Mouse (Mus musculus): ENCODE data around the gene Ctsd. TPM values are rescaled to one million over a fixed set of nuclear protein-coding genes. Genes with fewer than 3 reads are reported as not detected.
"Not testable (repeated sequence)": the region's sequence is repeated elsewhere in the genome, so short reads cannot be mapped to it uniquely, and the experiment has no call there.

Gene Ctsd
- polyA plus RNA-seq, 1 experiment from 2014 or later: 295 TPM

DNA sequence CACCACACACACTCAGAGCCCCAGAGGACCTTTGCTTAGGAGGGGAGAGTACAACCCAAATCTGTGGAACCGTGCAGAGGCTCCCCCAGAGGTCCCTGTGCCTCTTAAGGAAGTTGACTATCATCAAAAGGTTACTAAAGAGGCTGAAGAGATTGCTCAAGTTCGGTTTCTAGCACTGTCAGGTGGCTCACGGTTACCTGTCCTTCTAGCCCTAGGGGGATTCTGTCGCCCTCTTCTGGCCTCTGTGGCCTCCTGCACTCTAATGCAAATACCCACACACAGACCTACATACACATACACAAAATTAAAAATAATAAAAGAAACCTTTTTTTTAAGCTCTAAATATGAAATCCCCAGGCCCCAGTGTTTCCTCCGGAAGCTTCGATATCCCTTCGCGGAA is 30.8 kb upstream of the Ctsd start:
- Histone ChIP-seq H3K9me3 (replicated peaks) (no peaks in the 10 kb centered on the region; the same call in 1 of the 2 replicates), H3K4me2 (no peak overlapping the region), H3K4me1 (peaks cover 46% of the 10 kb centered on the region), H3K36me3 (no peaks in the 10 kb centered on the region), H3K9ac (no peak overlapping the region), H3K4me3 (no peak overlapping the region), H3K27me3 (replicated peaks) (0 out of 2 replicates have a peak, but pooled peaks cover 5% of the 10 kb centered on the region), H3K27ac (peak overlapping the region; percentile 88)
- 93% methylated on average over 8 of the region's 8 CpGs for WGBS (ENCODE audit: insufficient replicate concordance)
- no peak for ATAC-seq

DNA sequence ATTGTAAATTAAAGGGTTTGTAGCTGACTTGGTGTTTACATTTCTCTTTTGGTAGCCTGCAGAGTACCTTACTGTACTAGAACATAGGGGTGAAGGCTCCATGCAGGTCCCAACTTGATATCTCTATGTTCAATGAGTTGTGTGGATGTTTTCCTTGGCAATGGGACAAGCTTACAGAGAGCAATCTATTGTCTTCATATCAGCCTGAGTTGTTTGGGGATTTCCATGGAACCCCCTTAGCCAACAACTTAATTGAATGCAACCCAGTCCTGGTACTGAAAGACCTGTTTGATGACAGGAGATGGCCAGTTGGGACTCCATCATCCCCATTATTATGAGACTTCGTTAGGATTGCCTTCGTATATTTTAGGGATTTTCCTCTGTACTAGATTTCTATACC is 30.2 kb upstream of the Ctsd start:
- 91% methylated on average over 2 of the region's 2 CpGs for WGBS (ENCODE audit: insufficient replicate concordance)
- Histone ChIP-seq H3K9me3 (replicated peaks) (no peaks in the 10 kb centered on the region; the same call in 1 of the 2 replicates), H3K4me2 (no peak overlapping the region), H3K27me3 (replicated peaks) (0 out of 2 replicates have a peak, but pooled peaks cover 5% of the 10 kb centered on the region), H3K36me3 (no peaks in the 10 kb centered on the region), H3K27ac (peak overlapping the region; percentile 20; the same call in 1 of the 2 replicates), H3K9ac (no peak overlapping the region), H3K4me3 (no peak overlapping the region), H3K4me1 (peaks cover 52% of the 10 kb centered on the region)
- ATAC-seq: no peak

GRCm38 (mm10) chr7:142416225-142416624 is 28.4 kb upstream of the Ctsd start:
- H3K27me3 ChIP-seq (replicated peaks): 0 out of 2 replicates have a peak, but pooled peaks cover 5% of the 10 kb centered on the region
- no peak overlapping the region for H3K4me2 ChIP-seq
- H3K27ac ChIP-seq: no peak overlapping the region
- no peak for ATAC-seq
- no peak overlapping the region for H3K9ac ChIP-seq
- WGBS (ENCODE audit: insufficient replicate concordance): 68% methylated on average over 3 of the region's 3 CpGs
- H3K4me1 ChIP-seq: peaks cover 41% of the 10 kb centered on the region
- no peak overlapping the region for H3K4me3 ChIP-seq
- no peaks in the 10 kb centered on the region; the same call in 1 of the 2 replicates for H3K9me3 ChIP-seq (replicated peaks)
- no peaks in the 10 kb centered on the region for H3K36me3 ChIP-seq

- H3K27ac ChIP-seq: no peak overlapping the region
- H3K36me3 ChIP-seq: no peaks in the 10 kb centered on the region
- H3K27me3 ChIP-seq (replicated peaks): 0 out of 2 replicates have a peak, but pooled peaks cover 5% of the 10 kb centered on the region
- no peak overlapping the region for H3K4me3 ChIP-seq
- no peak overlapping the region for H3K9ac ChIP-seq
- ATAC-seq: no peak
- peaks cover 33% of the 10 kb centered on the region for H3K4me1 ChIP-seq
- H3K4me2 ChIP-seq: no peak overlapping the region
- H3K9me3 ChIP-seq (replicated peaks): no peaks in the 10 kb centered on the region; the same call in 1 of the 2 replicates
- WGBS (ENCODE audit: insufficient replicate concordance): 50% methylated on average over 4 of the region's 4 CpGs
Observed at GRCm38 (mm10) chr7:142415314-142415713, 27.5 kb upstream of the Ctsd start.

GRCm38 (mm10) chr7:142413285-142413684 is 25.4 kb upstream of the Ctsd start:
- Histone ChIP-seq H3K27me3 (replicated peaks) (0 out of 2 replicates have a peak, but pooled peaks cover 5% of the 10 kb centered on the region), H3K4me3 (no peak overlapping the region), H3K27ac (no peak overlapping the region), H3K9me3 (replicated peaks) (no peaks in the 10 kb centered on the region), H3K36me3 (no peaks in the 10 kb centered on the region), H3K4me1 (peaks cover 24% of the 10 kb centered on the region), H3K4me2 (no peak overlapping the region), H3K9ac (no peak overlapping the region)
- ATAC-seq: peak; percentile 83
- 32% methylated on average over 6 of the region's 6 CpGs for WGBS (ENCODE audit: insufficient replicate concordance)

DNA sequence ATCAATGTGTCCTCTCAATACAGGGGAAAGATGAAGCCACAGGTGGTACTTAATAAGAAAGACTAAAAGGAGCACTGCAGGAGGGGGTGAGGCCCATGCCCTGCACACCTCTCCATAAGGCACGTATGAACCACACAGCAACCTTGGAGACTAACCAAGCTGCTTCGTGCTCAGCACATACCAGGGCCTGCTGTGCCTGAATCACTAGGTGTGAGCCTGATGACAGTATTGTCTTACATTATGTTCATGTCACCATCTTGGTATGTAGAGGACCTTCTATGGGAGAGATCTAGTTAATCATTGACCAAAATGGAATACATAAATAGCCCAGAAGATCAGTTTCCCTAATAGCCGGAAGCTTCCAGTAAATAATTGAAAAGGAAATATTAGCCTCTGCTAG is 21.8 kb upstream of the Ctsd start:
- no peak for ATAC-seq
- 73% methylated on average over 3 of the region's 3 CpGs for WGBS (ENCODE audit: insufficient replicate concordance)

DNA sequence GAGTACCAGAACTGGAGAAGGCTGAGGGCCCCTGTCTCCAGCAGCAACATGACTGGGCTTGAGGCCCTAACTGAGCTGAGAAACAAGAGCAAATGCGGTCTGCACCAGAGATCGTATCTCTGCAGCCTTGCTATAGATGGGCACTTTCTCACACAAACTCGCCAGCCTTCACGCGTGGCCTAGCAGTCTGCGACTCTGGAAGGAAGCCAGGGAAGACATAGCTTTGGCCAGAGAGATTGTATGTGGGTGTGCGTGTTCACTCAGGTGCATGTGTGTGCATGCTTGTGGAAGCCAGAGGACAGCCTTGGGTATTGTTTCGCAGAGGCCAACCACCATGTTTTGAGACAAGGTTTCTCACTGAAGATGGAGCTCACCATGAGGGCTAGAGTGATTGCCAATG is 20.8 kb upstream of the Ctsd start:
- no peak for ATAC-seq
- Histone ChIP-seq H3K4me1 (peaks cover 23% of the 10 kb centered on the region), H3K36me3 (no peaks in the 10 kb centered on the region), H3K9me3 (replicated peaks) (no peaks in the 10 kb centered on the region), H3K4me3 (no peak overlapping the region), H3K4me2 (no peak overlapping the region), H3K27me3 (replicated peaks) (no peaks in the 10 kb centered on the region), H3K9ac (no peak overlapping the region), H3K27ac (no peak overlapping the region)
- WGBS (ENCODE audit: insufficient replicate concordance): 82% methylated on average over 8 of the region's 8 CpGs

More for the DNA sequence above, 21.8 kb upstream of the Ctsd start:
- no peaks in the 10 kb centered on the region for H3K36me3 ChIP-seq
- no peak overlapping the region for H3K4me3 ChIP-seq
- no peak overlapping the region for H3K4me2 ChIP-seq
- H3K4me1 ChIP-seq: peaks cover 24% of the 10 kb centered on the region
- H3K9me3 ChIP-seq (replicated peaks): no peaks in the 10 kb centered on the region
- no peak overlapping the region for H3K9ac ChIP-seq
- no peak overlapping the region for H3K27ac ChIP-seq
- no peaks in the 10 kb centered on the region for H3K27me3 ChIP-seq (replicated peaks)

DNA sequence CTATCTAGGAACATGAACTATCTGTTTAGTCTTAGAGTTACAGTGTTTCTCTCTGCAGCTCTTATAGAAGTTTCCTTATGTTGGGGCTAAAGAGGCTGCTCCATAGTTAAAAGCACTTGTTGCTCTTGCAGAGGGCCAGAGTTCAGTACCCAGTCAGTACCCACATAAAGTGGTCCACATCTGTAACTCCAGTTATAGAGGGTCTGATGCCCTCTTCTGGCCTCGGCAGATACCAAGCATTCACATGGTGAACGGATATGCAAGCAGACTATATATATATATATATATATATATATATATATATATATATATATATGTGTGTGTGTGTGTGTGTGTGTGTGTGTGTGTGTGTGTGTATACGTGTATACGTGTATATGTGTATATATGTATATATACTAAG is 20.1 kb upstream of the Ctsd start:
- 41% methylated on average over 4 of the region's 4 CpGs for WGBS (ENCODE audit: insufficient replicate concordance)
- H3K4me3 ChIP-seq: no peak overlapping the region
- no peak overlapping the region for H3K27ac ChIP-seq
- H3K27me3 ChIP-seq (replicated peaks): no peaks in the 10 kb centered on the region
- H3K9ac ChIP-seq: no peak overlapping the region
- no peak overlapping the region for H3K4me2 ChIP-seq
- H3K4me1 ChIP-seq: peaks cover 18% of the 10 kb centered on the region
- no peaks in the 10 kb centered on the region for H3K36me3 ChIP-seq
- no peak for ATAC-seq
- H3K9me3 ChIP-seq (replicated peaks): no peaks in the 10 kb centered on the region

GRCm38 (mm10) chr7:142405134-142405533 is 17.3 kb upstream of the Ctsd start:
- H3K4me3 ChIP-seq; H3K9ac ChIP-seq; H3K27ac ChIP-seq; H3K36me3 ChIP-seq; H3K27me3 ChIP-seq (replicated peaks); H3K4me2 ChIP-seq; ATAC-seq; H3K9me3 ChIP-seq (replicated peaks): not testable (repeated sequence)
- 87% methylated on average over 5 of the region's 5 CpGs for whole genome bisulfite sequencing (ENCODE audit: insufficient replicate concordance)
- H3K4me1 ChIP-seq: peaks cover 15% of the 10 kb centered on the region

GRCm38 (mm10) chr7:142403591-142403990 is 15.8 kb upstream of the Ctsd start:
- Histone ChIP-seq H3K4me3 (no peak overlapping the region), H3K4me1 (peaks cover 23% of the 10 kb centered on the region), H3K27ac (no peak overlapping the region), H3K9me3 (replicated peaks) (no peaks in the 10 kb centered on the region), H3K36me3 (no peaks in the 10 kb centered on the region), H3K27me3 (replicated peaks) (no peaks in the 10 kb centered on the region), H3K4me2 (no peak overlapping the region), H3K9ac (no peak overlapping the region)
- WGBS (ENCODE audit: insufficient replicate concordance): 40% methylated on average over 4 of the region's 4 CpGs
- no peak for ATAC-seq

GRCm38 (mm10) chr7:142400750-142401142 is 12.9 kb upstream of the Ctsd start:
- H3K9me3 ChIP-seq (replicated peaks): no peaks in the 10 kb centered on the region
- no peak overlapping the region for H3K4me2 ChIP-seq
- no peak overlapping the region for H3K9ac ChIP-seq
- H3K27ac ChIP-seq: no peak overlapping the region
- no peaks in the 10 kb centered on the region for H3K27me3 ChIP-seq (replicated peaks)
- ATAC-seq: no peak
- no peaks in the 10 kb centered on the region for H3K36me3 ChIP-seq
- peaks cover 49% of the 10 kb centered on the region for H3K4me1 ChIP-seq
- WGBS (ENCODE audit: insufficient replicate concordance): 72% methylated on average over 7 of the region's 7 CpGs
- H3K4me3 ChIP-seq: no peak overlapping the region

DNA sequence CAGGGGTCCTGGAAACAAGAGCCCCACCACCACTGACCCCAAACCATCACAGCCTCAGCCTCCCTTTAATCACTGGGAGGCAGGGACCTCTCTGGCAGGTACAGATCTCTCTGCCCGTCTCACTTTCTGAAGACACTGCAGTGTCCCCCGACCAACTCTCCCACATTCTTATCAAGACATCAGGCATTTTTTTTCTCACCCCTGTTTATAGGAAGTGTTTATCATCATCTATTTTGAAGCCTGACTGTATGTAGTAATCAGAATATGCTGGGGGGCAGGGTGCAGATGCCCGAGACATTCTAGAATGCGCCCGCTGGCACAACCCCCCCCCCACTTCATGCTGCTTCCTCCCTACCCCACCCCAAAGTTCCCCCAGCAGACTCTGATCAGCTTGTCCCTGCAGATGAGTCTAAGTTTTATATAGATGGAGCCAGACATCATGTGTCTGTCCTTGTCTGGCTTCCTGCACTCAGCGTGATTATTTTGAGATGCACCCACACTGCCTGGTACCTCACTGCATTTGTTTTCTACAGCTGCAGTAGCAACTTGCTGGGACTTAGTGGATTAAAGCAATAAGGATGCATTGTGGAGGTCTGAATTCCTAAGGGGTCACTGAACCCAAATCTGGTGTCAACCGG is 12.4 kb upstream of the Ctsd start:
- WGBS (ENCODE audit: insufficient replicate concordance): 54% methylated on average over 7 of the region's 7 CpGs
- H3K4me2 ChIP-seq: no peak overlapping the region
- H3K9ac ChIP-seq: no peak overlapping the region
- peaks cover 54% of the 10 kb centered on the region for H3K4me1 ChIP-seq
- H3K4me3 ChIP-seq: no peak overlapping the region
- H3K9me3 ChIP-seq (replicated peaks): no peaks in the 10 kb centered on the region
- ATAC-seq: no peak
- no peak overlapping the region for H3K27ac ChIP-seq
- H3K27me3 ChIP-seq (replicated peaks): no peaks in the 10 kb centered on the region
- H3K36me3 ChIP-seq: no peaks in the 10 kb centered on the region

GRCm38 (mm10) chr7:142399250-142399649 is 11.4 kb upstream of the Ctsd start:
- H3K27ac ChIP-seq: 0 out of 2 replicates have a peak overlapping the region, but pooled peaks have one; percentile 88
- ATAC-seq: no peak
- 16% methylated on average over 1 of the region's 1 CpGs for WGBS (ENCODE audit: insufficient replicate concordance)
- H3K9me3 ChIP-seq (replicated peaks): no peaks in the 10 kb centered on the region
- H3K36me3 ChIP-seq: no peaks in the 10 kb centered on the region
- no peak overlapping the region for H3K9ac ChIP-seq
- no peak overlapping the region for H3K4me2 ChIP-seq
- H3K4me3 ChIP-seq: no peak overlapping the region
- peaks cover 64% of the 10 kb centered on the region for H3K4me1 ChIP-seq
- H3K27me3 ChIP-seq (replicated peaks): no peaks in the 10 kb centered on the region

Measured in liver, embryonic 12.5 days (tissue).